Mouse (Mus musculus) embryonic facial prominence, embryonic 15.5 days (tissue): ENCODE data around the gene Rcbtb2. TPM values are rescaled to one million over a fixed set of nuclear protein-coding genes. Genes with fewer than 3 reads are reported as not detected.

ENCODE experiments used
- ATAC-seq: fragments of 200-750 bp; cut with Nextera tagmentation; 2 replicates; pipeline ENCODE4 v1.8.0; 2017; ENCODE audit warnings: low read depth, moderate TSS enrichment; ENCODE audit not compliant: insufficient number of reproducible peaks, low FRiP score, low TSS enrichment
- H3K27ac ChIP-seq: fragments of 300-500 bp; sonication (generic); replicated peaks from 2 replicates; pipeline ENCODE4 v1.5.1; 2015; ENCODE audit warnings: mild to moderate bottlenecking, inconsistent platforms
- H3K27me3 ChIP-seq: fragments of 300-500 bp; sonication (generic); 2 replicates; pipeline ENCODE4 v1.6.1; 2015; ENCODE audit warnings: inconsistent platforms
- H3K36me3 ChIP-seq: fragments of 300-500 bp; sonication (generic); 2 replicates; pipeline ENCODE4 v1.6.1; 2015; ENCODE audit warnings: mild to moderate bottlenecking, inconsistent platforms
- H3K4me1 ChIP-seq: fragments of 300-500 bp; sonication (generic); 2 replicates; pipeline ENCODE4 v1.6.1; 2015; ENCODE audit warnings: inconsistent platforms
- H3K4me2 ChIP-seq: fragments of 300-500 bp; sonication (generic); replicated peaks from 2 replicates; pipeline ENCODE4 v1.6.1; 2015; ENCODE audit warnings: mild to moderate bottlenecking, inconsistent platforms
- H3K4me3 ChIP-seq: fragments of 300-500 bp; sonication (generic); replicated peaks from 2 replicates; pipeline ENCODE4 v1.5.1; 2015; ENCODE audit warnings: mild to moderate bottlenecking, inconsistent platforms
- H3K9ac ChIP-seq: fragments of 300-500 bp; sonication (generic); 2 replicates; pipeline ENCODE4 v1.6.1; 2015; ENCODE audit warnings: inconsistent platforms
- H3K9me3 ChIP-seq: fragments of 300-500 bp; sonication (generic); replicated peaks from 2 replicates; pipeline ENCODE4 v1.6.1; 2016; ENCODE audit warnings: inconsistent platforms
- WGBS: fragments of 180-500 bp; shearing (Covaris S2); methylation state at CpG from one replicate; pipeline ENCODE4 v1.1.7; 2015; 5-methylcytosine and 5-hydroxymethylcytosine counted together
- polyA plus RNA-seq: library from polyadenylated mRNA; unstranded; fragments of >200 nt; fragmentation: Nextera tagmentation; extraction: Ambion mirVana; gene quantifications from 2 replicates; pipeline ENCODE4 v1.2.1, GENCODE M21; 2015

Rcbtb2 gene
- polyA plus RNA-seq, 1 experiment from 2014 or later, result 85.7 TPM

GRCm38 (mm10) chr14:73132731-73133130, 9.9 kb downstream of the Rcbtb2 start:
- ATAC-seq, result no peak
- no peak overlapping the region for H3K4me3 ChIP-seq

GRCm38 (mm10) chr14:73137234-73137633, 14.4 kb downstream of the Rcbtb2 start:
- no peak for ATAC-seq
- Histone ChIP-seq H3K27ac (no peak overlapping the region), H3K36me3 (no peaks in the 10 kb centered on the region), H3K9ac (no peak overlapping the region), H3K9me3 (no peaks in the 10 kb centered on the region), H3K4me2 (no peak overlapping the region), H3K4me3 (no peak overlapping the region), H3K4me1 (0 out of 2 replicates have a peak, but pooled peaks cover 2% of the 10 kb centered on the region), H3K27me3 (no peaks in the 10 kb centered on the region)
- 68% methylated on average over 5 of the region's 5 CpGs for WGBS

More at GRCm38 (mm10) chr14:73132731-73133130, 9.9 kb downstream of the Rcbtb2 start:
- Histone ChIP-seq H3K27ac (no peak overlapping the region), H3K4me1 (no peaks in the 10 kb centered on the region), H3K27me3 (no peaks in the 10 kb centered on the region), H3K36me3 (no peaks in the 10 kb centered on the region), H3K4me2 (no peak overlapping the region), H3K9ac (no peak overlapping the region), H3K9me3 (no peaks in the 10 kb centered on the region)
- 68% methylated on average over 4 of the region's 4 CpGs for WGBS

- ATAC-seq, result no peak
- H3K36me3 ChIP-seq, result no peaks in the 10 kb centered on the region
- H3K27me3 ChIP-seq, result no peaks in the 10 kb centered on the region
- no peak overlapping the region for H3K4me3 ChIP-seq
- 0 out of 2 replicates have a peak, but pooled peaks cover 6% of the 10 kb centered on the region for H3K4me1 ChIP-seq
- H3K9ac ChIP-seq, result no peak overlapping the region
- no peak overlapping the region for H3K4me2 ChIP-seq
- H3K27ac ChIP-seq, result no peak overlapping the region
- 93% methylated on average over 7 of the region's 7 CpGs for WGBS
- no peaks in the 10 kb centered on the region for H3K9me3 ChIP-seq
Measured at GRCm38 (mm10) chr14:73138483-73138882, 15.6 kb downstream of the Rcbtb2 start.

GRCm38 (mm10) chr14:73139866-73140265, 17.0 kb downstream of the Rcbtb2 start:
- peaks cover 19% of the 10 kb centered on the region for H3K4me1 ChIP-seq
- H3K27ac ChIP-seq, result no peak overlapping the region
- H3K9ac ChIP-seq, result no peak overlapping the region
- WGBS, result 41% methylated on average over 5 of the region's 5 CpGs
- H3K36me3 ChIP-seq, result no peaks in the 10 kb centered on the region
- no peak overlapping the region for H3K4me2 ChIP-seq
- H3K27me3 ChIP-seq, result no peaks in the 10 kb centered on the region
- H3K4me3 ChIP-seq, result no peak overlapping the region
- no peaks in the 10 kb centered on the region for H3K9me3 ChIP-seq
- ATAC-seq, result no peak

- H3K27me3 ChIP-seq, result no peaks in the 10 kb centered on the region
- WGBS, result 75% methylated on average over 3 of the region's 3 CpGs
- H3K9ac ChIP-seq, result no peak overlapping the region
- H3K4me2 ChIP-seq, result no peak overlapping the region
- no peaks in the 10 kb centered on the region for H3K9me3 ChIP-seq
- ATAC-seq, result no peak
- H3K4me3 ChIP-seq, result no peak overlapping the region
- H3K36me3 ChIP-seq, result 0 out of 2 replicates have a peak, but pooled peaks cover 6% of the 10 kb centered on the region
- peaks cover 22% of the 10 kb centered on the region for H3K4me1 ChIP-seq
- no peak overlapping the region for H3K27ac ChIP-seq
Measured at GRCm38 (mm10) chr14:73141800-73142199, 19.0 kb downstream of the Rcbtb2 start.

GRCm38 (mm10) chr14:73142421-73142895, 19.6 kb downstream of the Rcbtb2 start:
- no peaks in the 10 kb centered on the region for H3K27me3 ChIP-seq
- peak overlapping the region; percentile 77 for H3K4me3 ChIP-seq
- 0 out of 2 replicates have a peak, but pooled peaks cover 6% of the 10 kb centered on the region for H3K36me3 ChIP-seq
- H3K9ac ChIP-seq, result peak overlapping the region; percentile 93
- 1% methylated on average over 11 of the region's 11 CpGs for whole genome bisulfite sequencing
- no peaks in the 10 kb centered on the region for H3K9me3 ChIP-seq
- peak; percentile 45; the same call in 1 of the 2 replicates for ATAC-seq
- peak overlapping the region; percentile 99 for H3K27ac ChIP-seq
- H3K4me1 ChIP-seq, result peaks cover 22% of the 10 kb centered on the region
- peak overlapping the region; percentile 70 for H3K4me2 ChIP-seq

- peak overlapping the region; percentile 77 for H3K4me3 ChIP-seq
Measured at GRCm38 (mm10) chr14:73142896-73143709, 20.3 kb downstream of the Rcbtb2 start.

GRCm38 (mm10) chr14:73143710-73144420, 21.0 kb downstream of the Rcbtb2 start:
- Histone ChIP-seq H3K4me3 (peak overlapping the region; percentile 77), H3K4me1 (peaks cover 22% of the 10 kb centered on the region), H3K36me3 (0 out of 2 replicates have a peak, but pooled peaks cover 6% of the 10 kb centered on the region), H3K4me2 (peak overlapping the region; percentile 70), H3K27ac (peak overlapping the region; percentile 99), H3K9me3 (no peaks in the 10 kb centered on the region), H3K27me3 (no peaks in the 10 kb centered on the region), H3K9ac (peak overlapping the region; percentile 93)
- WGBS, result 33% methylated on average over 25 of the region's 25 CpGs
- no peak for ATAC-seq

More at GRCm38 (mm10) chr14:73142896-73143709, 20.3 kb downstream of the Rcbtb2 start:
- H3K27me3 ChIP-seq, result no peaks in the 10 kb centered on the region
- H3K4me2 ChIP-seq, result peak overlapping the region; percentile 70
- peak; percentile 92 for ATAC-seq
- H3K27ac ChIP-seq, result peak overlapping the region; percentile 99
- peak overlapping the region; percentile 93 for H3K9ac ChIP-seq
- H3K36me3 ChIP-seq, result 0 out of 2 replicates have a peak, but pooled peaks cover 6% of the 10 kb centered on the region
- under 1% methylated on average over 66 of the region's 88 CpGs for WGBS
- H3K4me1 ChIP-seq, result peaks cover 22% of the 10 kb centered on the region
- H3K9me3 ChIP-seq, result no peaks in the 10 kb centered on the region

GRCm38 (mm10) chr14:73145531-73145930, 22.7 kb downstream of the Rcbtb2 start:
- Histone ChIP-seq H3K27me3 (no peaks in the 10 kb centered on the region), H3K9me3 (no peaks in the 10 kb centered on the region), H3K4me2 (no peak overlapping the region), H3K4me3 (no peak overlapping the region), H3K4me1 (peaks cover 22% of the 10 kb centered on the region), H3K9ac (no peak overlapping the region), H3K27ac (no peak overlapping the region), H3K36me3 (0 out of 2 replicates have a peak, but pooled peaks cover 6% of the 10 kb centered on the region)
- no peak for ATAC-seq
- WGBS, result 89% methylated on average over 4 of the region's 4 CpGs

- 55% methylated on average over 3 of the region's 3 CpGs for WGBS
- H3K9ac ChIP-seq, result no peak overlapping the region
Measured at GRCm38 (mm10) chr14:73146721-73147120, 23.9 kb downstream of the Rcbtb2 start.

GRCm38 (mm10) chr14:73148125-73148524, 25.3 kb downstream of the Rcbtb2 start:
- no peak overlapping the region for H3K27ac ChIP-seq
- no peak overlapping the region for H3K4me3 ChIP-seq
- no peak overlapping the region for H3K9ac ChIP-seq
- no peaks in the 10 kb centered on the region for H3K27me3 ChIP-seq
- peaks cover 16% of the 10 kb centered on the region for H3K4me1 ChIP-seq
- H3K9me3 ChIP-seq, result no peaks in the 10 kb centered on the region
- WGBS, result 91% methylated on average over 3 of the region's 3 CpGs
- H3K36me3 ChIP-seq, result peaks cover 18% of the 10 kb centered on the region
- no peak for ATAC-seq
- H3K4me2 ChIP-seq, result no peak overlapping the region

More at GRCm38 (mm10) chr14:73146721-73147120, 23.9 kb downstream of the Rcbtb2 start:
- Histone ChIP-seq H3K36me3 (peaks cover 9% of the 10 kb centered on the region; the same call in 1 of the 2 replicates), H3K4me3 (no peak overlapping the region), H3K9me3 (no peaks in the 10 kb centered on the region), H3K4me2 (no peak overlapping the region), H3K4me1 (peaks cover 22% of the 10 kb centered on the region), H3K27ac (no peak overlapping the region), H3K27me3 (no peaks in the 10 kb centered on the region)
- ATAC-seq, result no peak
